Mouse (Mus musculus) urinary bladder, postnatal 36 days (tissue): Measurements from ENCODE around the gene Acta2.

ENCODE experiments used
- DNase-seq, 2 experiments: peaks; one replicate each; pipeline ENCODE4 v3.0.0; 2022; ENCODE audit warnings: low spot score in 2 of 2, mixed read lengths in 1 of 2

Acta2 gene

GRCm38 (mm10) chr19:34254880-34255681 lies at the start of gene Acta2:
Acta2 (minus strand) TSS chr19:34255590.
- DNase-seq = no peak

GRCm38 (mm10) chr19:34304917-34305316 lies 49.5 kb upstream of the Acta2 start:
- DNase-seq = no peak

- DNase-seq = no peak
Measured at GRCm38 (mm10) chr19:34300430-34300829, 45.0 kb upstream of the Acta2 start.

- DNase-seq = no peak
Measured at GRCm38 (mm10) chr19:34299229-34299628, 43.8 kb upstream of the Acta2 start.

- DNase-seq = no peak
Measured at GRCm38 (mm10) chr19:34298531-34298930, 43.1 kb upstream of the Acta2 start.

- DNase-seq = no peak
Measured at GRCm38 (mm10) chr19:34295442-34295841, 40.1 kb upstream of the Acta2 start.

GRCm38 (mm10) chr19:34293376-34293947 lies 38.1 kb upstream of the Acta2 start:
- no peak for DNase-seq

- no peak for DNase-seq
Measured at GRCm38 (mm10) chr19:34292701-34293100, 37.3 kb upstream of the Acta2 start.

GRCm38 (mm10) chr19:34291956-34292355 lies 36.6 kb upstream of the Acta2 start:
- DNase-seq = no peak

- no peak for DNase-seq
Measured at GRCm38 (mm10) chr19:34291379-34291778, 36.0 kb upstream of the Acta2 start.

- DNase-seq = peak in 1 of 2 experiments; percentile 13
Measured at GRCm38 (mm10) chr19:34290872-34291341, 35.5 kb upstream of the Acta2 start.

GRCm38 (mm10) chr19:34289948-34290789 lies 34.8 kb upstream of the Acta2 start, which contains the start of gene Fas:
Fas (plus strand) TSS chr19:34290666.
- peak; percentile 70 to 82 for DNase-seq

GRCm38 (mm10) chr19:34288696-34289095 lies 33.3 kb upstream of the Acta2 start:
- no peak for DNase-seq

GRCm38 (mm10) chr19:34287656-34288415 lies 32.4 kb upstream of the Acta2 start:
- no peak for DNase-seq

- no peak for DNase-seq
Measured at GRCm38 (mm10) chr19:34287221-34287620, 31.8 kb upstream of the Acta2 start.

- no peak for DNase-seq
Measured at GRCm38 (mm10) chr19:34284826-34285225, 29.4 kb upstream of the Acta2 start.

GRCm38 (mm10) chr19:34284383-34284782 lies 29.0 kb upstream of the Acta2 start:
- no peak for DNase-seq

- no peak for DNase-seq
Measured at GRCm38 (mm10) chr19:34283614-34284013, 28.2 kb upstream of the Acta2 start.

- DNase-seq = no peak
Measured at GRCm38 (mm10) chr19:34278078-34278477, 22.7 kb upstream of the Acta2 start.

GRCm38 (mm10) chr19:34273073-34273472 lies 17.7 kb upstream of the Acta2 start:
- DNase-seq = no peak

- DNase-seq = no peak
Measured at GRCm38 (mm10) chr19:34270824-34271464, 15.6 kb upstream of the Acta2 start.
